Mouse (Mus musculus) hindbrain, embryonic 11.5 days (tissue): ENCODE data around the gene Crygb. TPM values are rescaled to one million over a fixed set of nuclear protein-coding genes. Genes with fewer than 3 reads are reported as not detected.

ENCODE experiments used
- ATAC-seq: fragments of 200-750 bp; cut with Nextera tagmentation; 2 replicates; pipeline ENCODE4 v1.8.0; 2017; ENCODE audit warnings: mild to moderate bottlenecking, moderate TSS enrichment, moderate library complexity; ENCODE audit not compliant: low FRiP score
- DNase-seq: peaks from one replicate; pipeline ENCODE4 v3.0.0-alpha.2; 2015; ENCODE audit warnings: low spot score
- H3K27ac ChIP-seq: fragments of 300-500 bp; sonication (generic); 2 replicates; pipeline ENCODE4 v1.5.1; 2014; ENCODE audit warnings: mild to moderate bottlenecking, low read depth, low read length
- H3K27me3 ChIP-seq: fragments of 300-500 bp; sonication (generic); 2 replicates; pipeline ENCODE4 v1.6.1; 2014; ENCODE audit warnings: mild to moderate bottlenecking, low read length, moderate library complexity, mixed read lengths; ENCODE audit not compliant: control insufficient read depth, insufficient read depth
- H3K36me3 ChIP-seq: fragments of 300-500 bp; sonication (generic); 2 replicates; pipeline ENCODE4 v1.6.1; 2014; ENCODE audit warnings: mild to moderate bottlenecking, low read length, moderate library complexity, mixed read lengths; ENCODE audit not compliant: control insufficient read depth, insufficient read depth
- H3K4me1 ChIP-seq: fragments of 300-500 bp; sonication (generic); replicated peaks from 2 replicates; pipeline ENCODE4 v1.6.1; 2014; ENCODE audit warnings: low read length, mixed read lengths; ENCODE audit not compliant: control insufficient read depth, insufficient read depth
- H3K4me2 ChIP-seq: fragments of 300-500 bp; sonication (generic); replicated peaks from 2 replicates; pipeline ENCODE4 v1.6.1; 2014; ENCODE audit warnings: mild to moderate bottlenecking, low read depth, low read length
- H3K4me3 ChIP-seq: fragments of 300-500 bp; sonication (generic); 2 replicates; pipeline ENCODE4 v1.5.1; 2014; ENCODE audit warnings: low read depth, low read length
- H3K9ac ChIP-seq: fragments of 300-500 bp; sonication (generic); 2 replicates; pipeline ENCODE4 v1.6.1; 2014; ENCODE audit warnings: low read depth, low read length
- H3K9me3 ChIP-seq: fragments of 300-500 bp; sonication (generic); 2 replicates; pipeline ENCODE4 v1.6.1; 2016; ENCODE audit warnings: low read length; ENCODE audit not compliant: control insufficient read depth
- WGBS: fragments of 180-500 bp; shearing (Covaris S2); extraction: QIAGEN DNeasy Blood & Tissue Kit; methylation state at CpG from one replicate; pipeline ENCODE4 v1.1.7; 2014; 5-methylcytosine and 5-hydroxymethylcytosine counted together
- polyA plus RNA-seq: library from polyadenylated mRNA; unstranded; fragments of >200 nt; fragmentation: Nextera tagmentation; extraction: Ambion mirVana; gene quantifications from 2 replicates; pipeline ENCODE4 v1.2.1, GENCODE M21; 2014

Gene Crygb
- not detected in 2 replicates for polyA plus RNA-seq

DNA sequence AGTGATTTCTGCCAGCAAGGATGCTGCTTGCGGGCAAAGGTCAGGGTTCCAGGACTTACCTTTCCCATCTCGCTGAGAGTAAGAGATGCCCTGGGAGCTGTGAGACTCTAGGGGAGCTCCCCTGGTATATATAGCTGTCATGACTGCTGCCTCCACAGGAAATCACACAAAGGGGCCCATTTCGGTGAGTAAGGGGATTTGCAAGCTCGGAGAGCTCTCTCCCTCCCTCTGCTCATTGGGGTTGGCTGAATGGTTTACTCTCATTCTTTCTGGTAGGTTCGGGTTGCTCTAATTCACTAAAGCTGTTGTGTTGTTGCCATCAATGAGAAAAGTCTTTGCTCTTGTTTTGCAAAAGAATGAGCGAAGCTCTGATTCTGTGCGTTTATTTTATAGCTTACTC is at the start of gene Crygb:
Gene Crygb (minus strand): TSS at position 101 of the 400 bp plus-strand sequence.
- no peaks in the 10 kb centered on the region for H3K4me1 ChIP-seq
- WGBS: 38% methylated on average over 7 of the region's 7 CpGs
- H3K27ac ChIP-seq: no peak within 1 kb of the TSS
- no peaks in the 10 kb centered on the region for H3K27me3 ChIP-seq
- no peak for DNase-seq
- H3K9me3 ChIP-seq: no peaks in the 10 kb centered on the region
- H3K4me2 ChIP-seq: no peak within 1 kb of the TSS
- H3K36me3 ChIP-seq: no peaks in the 10 kb centered on the region
- no peak for ATAC-seq
- no peak within 1 kb of the TSS for H3K9ac ChIP-seq
- H3K4me3 ChIP-seq: no peak within 1 kb of the TSS

DNA sequence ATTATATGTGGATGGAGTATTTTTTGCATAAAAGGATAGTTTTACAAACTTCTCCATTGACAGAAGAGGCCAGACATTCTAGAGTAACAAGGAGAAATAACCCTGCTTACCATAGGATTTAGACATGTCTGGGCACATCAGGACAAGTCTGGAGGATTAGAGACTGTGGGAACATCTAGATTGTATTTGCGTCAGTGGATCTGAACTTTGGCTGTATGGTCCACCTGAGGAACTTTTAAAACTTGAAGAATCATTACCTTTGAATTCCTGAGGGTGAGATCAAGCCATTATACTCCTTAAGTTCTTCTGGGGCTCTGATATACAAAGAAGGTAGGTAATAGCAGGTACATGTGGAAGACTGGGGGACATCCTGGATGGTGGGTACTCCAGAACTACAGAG is 49.6 kb upstream of the Crygb start:
- Histone ChIP-seq H3K27ac (no peak overlapping the region), H3K9me3 (no peaks in the 10 kb centered on the region), H3K27me3 (no peaks in the 10 kb centered on the region), H3K36me3 (no peaks in the 10 kb centered on the region), H3K4me2 (no peak overlapping the region), H3K9ac (no peak overlapping the region), H3K4me3 (no peak overlapping the region), H3K4me1 (no peaks in the 10 kb centered on the region)
- DNase-seq (no peak), ATAC-seq (no peak)
- WGBS: 97% methylated on average over 1 of the region's 1 CpGs

DNA sequence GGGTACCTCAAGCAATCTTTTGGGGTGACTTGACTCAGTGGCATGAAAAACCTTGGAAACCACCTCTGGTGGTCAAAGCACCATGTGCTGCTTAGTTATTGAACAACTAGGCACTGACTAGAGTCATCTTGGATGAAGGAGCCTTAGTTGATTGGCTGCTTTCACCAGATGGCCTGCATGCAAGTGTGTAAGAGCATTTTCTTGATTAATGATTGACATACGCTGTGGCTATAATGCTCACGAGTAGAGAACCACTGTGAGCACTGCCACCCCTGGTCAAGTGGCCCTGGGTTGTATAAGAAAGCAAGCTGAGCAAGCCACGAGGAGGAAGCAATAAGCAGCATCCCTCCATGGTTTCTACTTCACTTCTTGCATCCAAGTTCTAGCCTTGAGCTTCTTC is 48.1 kb upstream of the Crygb start:
- Histone ChIP-seq H3K27ac (no peak overlapping the region), H3K4me3 (no peak overlapping the region), H3K36me3 (no peaks in the 10 kb centered on the region), H3K4me1 (no peaks in the 10 kb centered on the region), H3K4me2 (no peak overlapping the region), H3K9ac (no peak overlapping the region), H3K27me3 (no peaks in the 10 kb centered on the region), H3K9me3 (no peaks in the 10 kb centered on the region)
- 75% methylated on average over 3 of the region's 3 CpGs for WGBS
- ATAC-seq (no peak), DNase-seq (no peak)

DNA sequence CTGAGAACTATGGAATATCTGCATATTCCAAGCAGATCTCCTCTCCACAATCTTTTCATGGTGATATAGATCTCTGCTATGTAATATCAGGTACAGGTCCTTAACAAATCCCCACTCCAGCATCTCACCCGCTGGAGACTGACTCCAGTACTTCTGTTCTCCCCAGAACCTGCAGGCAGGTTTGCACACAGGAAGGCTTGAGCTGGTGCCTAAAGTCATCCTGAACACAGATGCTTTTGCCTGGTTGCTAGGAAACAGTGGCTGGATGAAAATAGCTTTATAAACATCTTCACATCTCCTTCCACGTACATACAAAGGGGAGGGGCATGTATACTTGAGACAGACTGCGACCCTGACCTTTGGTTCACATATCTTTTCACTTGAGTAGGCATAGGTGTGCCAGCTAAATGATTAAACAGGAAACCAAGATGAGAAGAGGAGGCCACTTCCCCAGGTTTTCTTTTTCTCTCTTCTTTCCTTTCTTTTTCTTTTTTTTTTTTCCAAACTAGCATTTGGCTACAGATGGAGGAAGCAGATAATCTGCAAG is 47.6 kb upstream of the Crygb start:
- H3K4me2 ChIP-seq: no peak overlapping the region
- no peak for DNase-seq

GRCm38 (mm10) chr1:65122574-65123372 is 40.7 kb upstream of the Crygb start, which contains the start of gene D630023F18Rik:
TSS of gene D630023F18Rik (minus strand) at chr1:65123214.
- ATAC-seq (no peak), DNase-seq (no peak)
- H3K4me1 ChIP-seq: no peaks in the 10 kb centered on the region
- no peaks in the 10 kb centered on the region for H3K27me3 ChIP-seq
- no peak within 1 kb of the TSS for H3K27ac ChIP-seq
- H3K9ac ChIP-seq: no peak within 1 kb of the TSS
- H3K9me3 ChIP-seq: no peaks in the 10 kb centered on the region
- 32% methylated on average over 9 of the region's 9 CpGs for WGBS
- no peak within 1 kb of the TSS for H3K4me2 ChIP-seq
- H3K36me3 ChIP-seq: no peaks in the 10 kb centered on the region
- H3K4me3 ChIP-seq: no peak within 1 kb of the TSS

More for the DNA sequence above, 47.6 kb upstream of the Crygb start:
- no peak for ATAC-seq
- Histone ChIP-seq H3K4me1 (no peaks in the 10 kb centered on the region), H3K27ac (no peak overlapping the region), H3K9me3 (no peaks in the 10 kb centered on the region), H3K4me3 (no peak overlapping the region), H3K9ac (no peak overlapping the region), H3K27me3 (no peaks in the 10 kb centered on the region), H3K36me3 (no peaks in the 10 kb centered on the region)
- WGBS: 74% methylated on average over 3 of the region's 3 CpGs

DNA sequence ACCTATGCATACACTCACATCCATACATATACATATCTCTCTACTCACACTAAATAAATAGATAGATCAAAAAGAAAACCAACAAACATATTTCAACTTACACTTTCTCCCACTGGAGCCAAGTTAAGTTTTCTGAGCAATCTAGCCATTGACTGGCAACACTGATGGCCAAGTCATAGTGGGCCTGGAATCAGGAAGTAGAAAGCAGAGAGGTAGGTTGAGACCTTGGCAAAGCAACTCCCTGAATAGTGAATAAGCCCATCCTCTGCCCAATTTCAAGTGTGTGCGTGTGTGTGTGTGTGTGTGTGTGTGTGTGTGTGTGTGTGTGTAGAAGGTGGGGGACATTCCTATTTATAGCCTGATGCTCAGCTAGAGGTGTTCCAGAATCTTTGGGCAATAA is 37.4 kb upstream of the Crygb start, which contains the start of gene Gm28845:
Gene Gm28845 (minus strand): TSS at position 121 of the 400 bp plus-strand sequence.
- H3K36me3 ChIP-seq: no peaks in the 10 kb centered on the region
- H3K27me3 ChIP-seq: no peaks in the 10 kb centered on the region
- H3K9me3 ChIP-seq: no peaks in the 10 kb centered on the region
- no peak within 1 kb of the TSS for H3K4me2 ChIP-seq
- ATAC-seq (no peak), DNase-seq (no peak)
- H3K9ac ChIP-seq: no peak within 1 kb of the TSS
- H3K4me1 ChIP-seq: no peaks in the 10 kb centered on the region
- 85% methylated on average over 1 of the region's 1 CpGs for WGBS
- H3K27ac ChIP-seq: no peak within 1 kb of the TSS
- no peak within 1 kb of the TSS for H3K4me3 ChIP-seq

- Histone ChIP-seq H3K9me3 (no peaks in the 10 kb centered on the region), H3K4me1 (no peaks in the 10 kb centered on the region), H3K36me3 (no peaks in the 10 kb centered on the region), H3K4me3 (no peak overlapping the region), H3K27ac (no peak overlapping the region), H3K4me2 (no peak overlapping the region), H3K27me3 (no peaks in the 10 kb centered on the region), H3K9ac (no peak overlapping the region)
- 82% methylated on average over 8 of the region's 8 CpGs for WGBS
- DNase-seq: no peak
- no peak for ATAC-seq
Observed at GRCm38 (mm10) chr1:65118150-65118913, 36.2 kb upstream of the Crygb start.

GRCm38 (mm10) chr1:65113536-65114172 is 31.6 kb upstream of the Crygb start:
- DNase-seq: no peak
- Histone ChIP-seq H3K27ac (no peak overlapping the region), H3K9ac (no peak overlapping the region), H3K4me1 (no peaks in the 10 kb centered on the region), H3K27me3 (no peaks in the 10 kb centered on the region), H3K9me3 (no peaks in the 10 kb centered on the region), H3K36me3 (no peaks in the 10 kb centered on the region), H3K4me3 (no peak overlapping the region), H3K4me2 (no peak overlapping the region)
- WGBS: 91% methylated on average over 5 of the region's 5 CpGs
- no peak for ATAC-seq
